Mouse (Mus musculus) olfactory bulb, adult 2 months (tissue): ENCODE data around the gene Zw10.

Source experiments
- CTCF ChIP-seq: fragments of 200-500 bp; IDR thresholded peaks from 2 replicates; pipeline ENCODE4 v1.5.1; 2012; ENCODE audit warnings: low read depth, mild to moderate bottlenecking, low read length, moderate library complexity; ENCODE audit not compliant: insufficient read depth
- POLR2A ChIP-seq: fragments of 200-500 bp; IDR thresholded peaks from 2 replicates; pipeline ENCODE4 v1.6.1; 2012; ENCODE audit warnings: mild to moderate bottlenecking, low read depth, low read length, moderate library complexity; ENCODE audit not compliant: insufficient read depth

DNA sequence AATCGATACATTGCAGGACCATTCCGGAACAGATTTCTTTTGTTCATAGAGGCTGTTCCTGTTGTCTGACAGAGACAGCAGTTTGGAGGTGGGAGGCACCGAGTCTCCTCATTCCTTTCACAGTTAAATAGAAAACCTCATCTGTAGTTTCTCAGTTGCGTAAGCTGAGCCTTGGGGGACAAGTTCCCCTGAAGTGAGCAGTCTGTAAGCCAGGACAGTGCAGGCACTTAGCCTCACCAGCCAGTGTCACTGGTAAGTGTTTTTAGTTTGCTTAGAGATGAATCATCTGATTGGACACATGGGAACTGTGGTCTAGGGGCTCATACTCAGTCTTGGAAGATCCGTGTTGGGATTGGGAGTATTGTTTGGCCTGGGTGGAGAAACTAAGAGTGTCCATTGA lies 25.7 kb downstream of the Zw10 start, which contains the start of gene Tmprss5:
- TF ChIP-seq CTCF (no peak), POLR2A (no peak)
